8 mouse cellular contexts compared by ENCODE assay signal in genomic region chr9:96197806-96198205, GRCm38 (mm10). TPM values are rescaled to one million over a fixed set of nuclear protein-coding genes. Genes with fewer than 3 reads are reported as not detected.
DNase-seq lines count a peak whose midpoint lies in the region; ATAC-seq and TF ChIP-seq lines count a peak whose summit lies in the region.

No protein-coding gene starts in this region.

- DNase-seq in heart, adult 11 months: peak; percentile 96
- no peak for DNase-seq in heart, postnatal 4 days
- DNase-seq in embryonic facial prominence, embryonic 10.5 days (ENCODE audit: low spot score): peak; percentile 12
- DNase-seq in liver, postnatal 0 days: no peak
- DNase-seq in spleen, postnatal 36 days (ENCODE audit: low spot score in 2 of 2): no peak
- DNase-seq in layer of hippocampus, postnatal 36 days: no peak
- no peak for DNase-seq in spleen, postnatal 14 days (ENCODE audit: low spot score in 2 of 2)

- H3K4me3 ChIP-seq in embryonic facial prominence, embryonic 10.5 days: peak overlapping the region; percentile 92
- H3K4me3 ChIP-seq in heart, embryonic 15.5 days: peak overlapping the region; percentile 97
- no peak overlapping the region for H3K4me3 ChIP-seq in liver, postnatal 0 days (ENCODE audit: low read depth, low read length)

- no peak for TF ChIP-seq CTCF in liver, postnatal 0 days (IDR thresholded peaks at IDR 0.05; ENCODE audit: low read depth)

- H3K9me3 ChIP-seq in embryonic facial prominence, embryonic 10.5 days: no peaks in the 10 kb centered on the region
- no peaks in the 10 kb centered on the region for H3K9me3 ChIP-seq in heart, embryonic 15.5 days (replicated peaks)
- H3K9me3 ChIP-seq in liver, postnatal 0 days (ENCODE audit: low read length): no peaks in the 10 kb centered on the region

- no peaks in the 10 kb centered on the region for H3K27me3 ChIP-seq in embryonic facial prominence, embryonic 10.5 days (replicated peaks; ENCODE audit: low read depth, poor library complexity, severe bottlenecking)
- no peaks in the 10 kb centered on the region for H3K27me3 ChIP-seq in heart, embryonic 15.5 days
- no peaks in the 10 kb centered on the region for H3K27me3 ChIP-seq in liver, postnatal 0 days (ENCODE audit: insufficient read depth, low read length)

- H3K4me2 ChIP-seq in heart, embryonic 15.5 days: peak overlapping the region; percentile 98
- H3K4me2 ChIP-seq in liver, postnatal 0 days (ENCODE audit: low read depth, low read length): peak overlapping the region; percentile 100

- 0 out of 2 replicates have a peak, but pooled peaks cover 5% of the 10 kb centered on the region for H3K36me3 ChIP-seq in embryonic facial prominence, embryonic 10.5 days (replicated peaks)
- no peaks in the 10 kb centered on the region for H3K36me3 ChIP-seq in heart, embryonic 15.5 days
- H3K36me3 ChIP-seq in liver, postnatal 0 days (replicated peaks; ENCODE audit: insufficient read depth, low read length): no peaks in the 10 kb centered on the region

- H3K4me1 ChIP-seq in embryonic facial prominence, embryonic 10.5 days: peaks cover 23% of the 10 kb centered on the region
- peaks cover 21% of the 10 kb centered on the region for H3K4me1 ChIP-seq in heart, embryonic 15.5 days (replicated peaks)
- peaks cover 19% of the 10 kb centered on the region for H3K4me1 ChIP-seq in liver, postnatal 0 days (ENCODE audit: insufficient read depth)

- no peak overlapping the region for H3K27ac ChIP-seq in embryonic facial prominence, embryonic 10.5 days (replicated peaks)
- peak overlapping the region; percentile 94 for H3K27ac ChIP-seq in heart, embryonic 15.5 days
- peak overlapping the region; percentile 97; the same call in 1 of the 2 replicates for H3K27ac ChIP-seq in liver, postnatal 0 days (ENCODE audit: low read depth)

- H3K9ac ChIP-seq in heart, embryonic 15.5 days: no peak overlapping the region
- peak overlapping the region; percentile 90; the same call in 1 of the 2 replicates for H3K9ac ChIP-seq in liver, postnatal 0 days (replicated peaks)

- no peak for ATAC-seq in heart, embryonic 15.5 days (replicated peaks; ENCODE audit: insufficient number of reproducible peaks, insufficient read depth, low FRiP score, low read depth)
- ATAC-seq in liver, postnatal 0 days: no peak

- TF ChIP-seq EP300 in liver, postnatal 0 days (IDR thresholded peaks at IDR 0.05; ENCODE audit: low read depth): no peak

- WGBS in embryonic facial prominence, embryonic 10.5 days: 71% methylated on average over 9 of the region's 9 CpGs
- 59% methylated on average over 9 of the region's 9 CpGs for WGBS in heart, embryonic 15.5 days
- WGBS in liver, postnatal 0 days (ENCODE audit: insufficient replicate concordance): 82% methylated on average over 9 of the region's 9 CpGs

RNA-seq across cellular contexts. Expression of gene Tfdp2, which starts 1.7 kb away (rescaled TPM):
- 10 to 100 TPM; 34.8 to 40.0 TPM for total RNA-seq in heart, postnatal 4 days (2021)
- 61.4 and 72.1 TPM in 2 replicates for polyA plus RNA-seq in embryonic facial prominence, embryonic 10.5 days (2016; fragmentation: Nextera tagmentation; extraction: Ambion mirVana)
- polyA plus RNA-seq in heart, embryonic 15.5 days (2015; fragmentation: Nextera tagmentation; extraction: Ambion mirVana): 33.0 and 37.9 TPM in 2 replicates
- polyA plus RNA-seq in liver, postnatal 0 days (2015; fragmentation: Nextera tagmentation; extraction: Ambion mirVana): 61.7 and 69.0 TPM in 2 replicates
- 10 to 100 TPM; 40.1 to 49.1 TPM for total RNA-seq in layer of hippocampus, postnatal 36 days (2021)

Comparison
In these comparisons a context has a peak if more than half of its experiments do, and no peak if none do; other contexts are left out.
1. DNase-seq: peak in heart, adult 11 months (single experiment) and embryonic facial prominence, embryonic 10.5 days (single experiment); none in heart, postnatal 4 days (single experiment), liver, postnatal 0 days (single experiment), spleen, postnatal 36 days (0 of 2), layer of hippocampus, postnatal 36 days (0 of 2) and spleen, postnatal 14 days (0 of 2).